Mouse (Mus musculus) intestine, embryonic 16.5 days (tissue): ENCODE results near the gene Pus1. TPM values are rescaled to one million over a fixed set of nuclear protein-coding genes. Genes with fewer than 3 reads are reported as not detected.

Experiments used
- ATAC-seq: fragments of 200-750 bp; cut with Nextera tagmentation; 2 replicates; pipeline ENCODE4 v1.8.0; 2017; ENCODE audit warnings: moderate TSS enrichment, moderate library complexity
- H3K27ac ChIP-seq: fragments of 300-500 bp; sonication (generic); 2 replicates; pipeline ENCODE4 v1.5.1; 2014; ENCODE audit warnings: mild to moderate bottlenecking, low read length
- H3K27me3 ChIP-seq: fragments of 300-500 bp; sonication (generic); replicated peaks from 2 replicates; pipeline ENCODE4 v1.6.1; 2014; ENCODE audit warnings: low read length, control low read depth, mixed read lengths; ENCODE audit not compliant: control insufficient read depth, insufficient read depth
- H3K36me3 ChIP-seq: fragments of 300-500 bp; sonication (generic); 2 replicates; pipeline ENCODE4 v1.6.1; 2014; ENCODE audit warnings: low read length, control low read depth; ENCODE audit not compliant: control insufficient read depth, insufficient read depth
- H3K4me1 ChIP-seq: fragments of 300-500 bp; sonication (generic); 2 replicates; pipeline ENCODE4 v1.6.1; 2014; ENCODE audit warnings: low read length, control low read depth, mixed read lengths; ENCODE audit not compliant: control insufficient read depth, insufficient read depth
- H3K4me2 ChIP-seq: fragments of 300-500 bp; sonication (generic); 2 replicates; pipeline ENCODE4 v1.6.1; 2014; ENCODE audit warnings: low read depth, low read length, control low read depth
- H3K4me3 ChIP-seq: fragments of 300-500 bp; sonication (generic); 2 replicates; pipeline ENCODE4 v1.5.1; 2014; ENCODE audit warnings: mild to moderate bottlenecking, low read length
- H3K9ac ChIP-seq: fragments of 300-500 bp; sonication (generic); 2 replicates; pipeline ENCODE4 v1.6.1; 2014; ENCODE audit warnings: low read depth, low read length
- H3K9me3 ChIP-seq: fragments of 300-500 bp; sonication (generic); 2 replicates; pipeline ENCODE4 v1.6.1; 2016; ENCODE audit warnings: low read length, control low read depth; ENCODE audit not compliant: control insufficient read depth
- WGBS: fragments of 180-500 bp; shearing (Covaris S2); extraction: QIAGEN DNeasy Blood & Tissue Kit; methylation state at CpG from one replicate; pipeline ENCODE4 v1.1.7; 2014; 5-methylcytosine and 5-hydroxymethylcytosine counted together
- polyA plus RNA-seq: library from polyadenylated mRNA; unstranded; fragments of >200 nt; fragmentation: Nextera tagmentation; extraction: Ambion mirVana; gene quantifications from 2 replicates; pipeline ENCODE4 v1.2.1, GENCODE M21; 2015

Pus1 gene
- polyA plus RNA-seq, 1 experiment from 2014 or later, result 66.8 TPM

- peaks cover 17% of the 10 kb centered on the region for H3K36me3 ChIP-seq
- H3K27ac ChIP-seq, result no peak overlapping the region
- no peak for ATAC-seq
- no peak overlapping the region for H3K4me2 ChIP-seq
- no peaks in the 10 kb centered on the region for H3K4me1 ChIP-seq
- no peaks in the 10 kb centered on the region for H3K27me3 ChIP-seq
- H3K4me3 ChIP-seq, result no peak overlapping the region
- no peaks in the 10 kb centered on the region for H3K9me3 ChIP-seq
- H3K9ac ChIP-seq, result no peak overlapping the region
- 89% methylated on average over 2 of the region's 2 CpGs for WGBS
Measured at GRCm38 (mm10) chr5:110731227-110731626, 49.2 kb downstream of the Pus1 start.

GRCm38 (mm10) chr5:110727850-110728249 lies 52.6 kb downstream of the Pus1 start:
- Histone ChIP-seq H3K4me1 (no peaks in the 10 kb centered on the region), H3K9ac (no peak overlapping the region), H3K9me3 (no peaks in the 10 kb centered on the region), H3K27ac (no peak overlapping the region), H3K4me2 (no peak overlapping the region), H3K36me3 (peaks cover 19% of the 10 kb centered on the region), H3K4me3 (no peak overlapping the region), H3K27me3 (no peaks in the 10 kb centered on the region)
- 92% methylated on average over 1 of the region's 1 CpGs for WGBS
- no peak for ATAC-seq

Other genes with a start within 250 kb of the Pus1 start
- 0.27 and 0.39 TPM in 2 replicates for gene Galnt9, start 236.3 kb downstream of the Pus1 start, polyA plus RNA-seq
- gene Noc4l, start 127.2 kb downstream of the Pus1 start, polyA plus RNA-seq, result 52.4 and 56.3 TPM in 2 replicates
- gene Ddx51, start 127.2 kb downstream of the Pus1 start, polyA plus RNA-seq, result 16.3 and 17.0 TPM in 2 replicates
- 30.8 and 37.2 TPM in 2 replicates for gene Ep400, start 9.9 kb downstream of the Pus1 start, polyA plus RNA-seq
- gene Ulk1, start 29.4 kb upstream of the Pus1 start, polyA plus RNA-seq, result 7.0 and 8.4 TPM in 2 replicates
- gene Hscb, start 59.1 kb upstream of the Pus1 start, polyA plus RNA-seq, result 40.4 and 41.2 TPM in 2 replicates
- 38.7 and 39.4 TPM in 2 replicates for gene Chek2, start 59.3 kb upstream of the Pus1 start, polyA plus RNA-seq
- 4.2 and 4.3 TPM in 2 replicates for gene Ttc28, start 99.1 kb upstream of the Pus1 start, polyA plus RNA-seq